Mouse (Mus musculus) G1E (cell line): Measurements from ENCODE around the gene Herpud1.

Experiments used
- CTCF ChIP-seq: IDR thresholded peaks from 2 replicates; pipeline ENCODE4 v1.5.1; 2012; ENCODE audit warnings: low read depth, low read length, inconsistent platforms, mixed read lengths
- POLR2AphosphoS5 ChIP-seq: IDR thresholded peaks from 2 replicates; pipeline ENCODE4 v1.6.1; 2012; ENCODE audit warnings: low read depth, low read length, inconsistent platforms; ENCODE audit not compliant: insufficient replicate concordance
- TAL1 ChIP-seq: conservative IDR thresholded peaks from 2 replicates; pipeline ENCODE4 v1.6.1; 2012; ENCODE audit warnings: low read depth, low read length, inconsistent platforms, mixed read lengths

GRCm38 (mm10) chr8:94389531-94389930, 3.3 kb downstream of the Herpud1 start:
- no peak for TF ChIP-seq CTCF
- no peak for TF ChIP-seq POLR2AphosphoS5
- TF ChIP-seq TAL1: no peak
